Mouse (Mus musculus): ENCODE measurements around the gene Nrl.

Nrl gene

DNA sequence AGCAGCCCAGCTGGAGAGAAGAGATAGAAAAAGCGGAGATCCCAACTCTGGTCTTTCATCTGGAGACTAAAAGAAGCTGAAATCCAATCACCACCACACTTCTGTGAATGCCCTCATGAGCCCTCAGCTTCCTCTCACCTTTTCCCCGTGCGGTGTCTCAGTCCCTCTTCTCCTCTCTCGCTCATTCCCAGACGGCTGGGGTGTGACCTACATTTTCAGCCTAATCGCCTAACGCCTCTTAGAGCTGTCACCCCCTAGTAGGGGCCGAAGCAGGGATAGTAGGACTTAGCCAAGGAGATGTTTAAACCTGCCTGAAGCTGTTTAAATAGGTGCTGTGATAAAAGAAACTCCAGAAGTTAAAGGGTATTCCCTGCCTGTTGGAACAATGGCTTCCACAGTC is at the start of gene Nrl:
Gene Nrl, minus strand, starts transcription at position 197 of the 400 bp plus-strand sequence.
- POLR2A ChIA-PET, result interaction anchor here in 2 of 4 experiments (0.9 to 1.9 kb wide), 11 partner anchors 9 to 311 kb away, joined by 3 to 11 read pairs (median 3); partner anchors contain the start of genes A730061H03Rik (in 1 of the 2), Carmil3 (in 1 of the 2), Dcaf11 (in 1 of the 2) and Pck2 (in 1 of the 2)
- CTCF ChIA-PET, result interaction anchor here in 3 of 4 experiments (0.7 to 2.1 kb wide), 5 partner anchors 9 to 253 kb away, joined by 3 to 5 read pairs (median 4); partner anchors contain the start of gene Dhrs4 (in 1 of the 3)

DNA sequence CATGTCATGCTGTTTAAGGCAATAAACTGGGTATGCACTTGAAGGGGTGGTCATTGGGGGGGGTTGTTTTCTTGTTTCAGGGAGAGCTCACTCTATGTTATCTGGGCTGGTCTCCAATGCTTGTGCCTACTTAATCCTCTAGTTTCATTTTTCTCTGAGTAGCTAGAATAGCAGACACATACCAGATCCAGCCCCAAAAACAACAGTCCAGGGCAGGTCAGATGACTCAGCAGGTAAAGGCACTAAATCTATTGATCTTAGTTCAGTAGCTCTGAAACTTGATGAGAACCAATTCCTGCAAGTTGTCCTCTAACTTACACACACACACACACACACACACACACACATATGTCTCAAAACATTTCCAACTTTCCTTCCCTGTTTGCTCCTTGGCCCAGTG is 47.0 kb upstream of the Nrl start:
- CTCF ChIA-PET, result no interaction called here
- POLR2A ChIA-PET, result interaction anchor here in 3 of 4 experiments (0.6 to 2.8 kb wide), 6 partner anchors 11 to 1337 kb away, joined by 3 to 15 read pairs (median 6); partner anchors contain the start of genes A730061H03Rik (in 3 of the 3), Dcaf11 (in 2 of the 3), Emc9 (in 1 of the 3) and Pck2 (in 1 of the 3)

DNA sequence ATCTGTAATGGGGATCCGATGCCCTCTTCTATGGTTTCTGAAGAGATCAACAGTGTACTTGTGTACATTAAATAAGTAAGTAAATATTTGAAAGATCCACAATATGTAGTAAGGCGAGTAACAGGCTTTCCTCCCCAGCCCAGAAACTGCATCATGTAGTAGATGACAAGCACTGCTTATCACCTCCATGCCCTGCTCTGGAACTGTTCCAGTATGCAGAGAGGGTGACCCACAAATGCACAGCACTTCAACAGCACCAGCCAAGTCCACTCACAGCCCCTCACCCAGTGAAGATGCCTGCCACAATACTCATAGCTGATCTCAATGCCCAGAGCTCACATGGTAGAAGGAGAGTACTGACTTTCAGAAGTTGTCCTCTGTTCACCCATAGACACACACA is 45.8 kb upstream of the Nrl start:
- ChIA-PET POLR2A (interaction anchor here in 3 of 4 experiments (0.7 to 2.8 kb wide), 9 partner anchors 9 to 449 kb away, joined by 3 to 15 read pairs (median 4); partner anchors contain the start of genes A730061H03Rik (in 2 of the 3), Dcaf11 (in 2 of the 3), Emc9 (in 1 of the 3) and Gmpr2 (in 1 of the 3)), CTCF (interaction anchor here in 2 of 4 experiments (0.6 to 1.7 kb wide), 3 partner anchors 10 to 314 kb away, joined by 3 to 6 read pairs (median 3); partner anchors contain the start of genes A730061H03Rik (in 1 of the 2) and Khnyn (in 1 of the 2))

DNA sequence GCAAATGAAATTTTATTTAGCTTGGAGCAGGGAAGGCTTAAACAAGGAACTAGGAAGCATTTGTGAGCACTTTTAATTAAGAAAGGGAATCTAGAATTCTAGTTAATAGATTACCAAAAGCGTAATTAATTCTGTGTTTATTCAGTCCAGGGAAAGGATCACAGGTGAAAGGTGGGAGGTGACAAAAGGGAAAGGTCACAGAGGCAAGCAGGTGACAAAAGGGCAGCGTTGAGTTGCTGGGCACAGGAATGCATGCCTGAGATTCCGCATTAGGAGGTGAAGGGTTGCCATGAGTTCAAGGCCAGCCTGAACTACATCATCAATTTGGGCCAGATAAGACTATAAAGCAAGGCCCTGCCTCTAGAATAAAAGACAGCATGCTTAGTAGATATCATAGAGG is 42.7 kb upstream of the Nrl start:
- POLR2A ChIA-PET, result interaction anchor here in 2 of 4 experiments (0.8 to 8.6 kb wide), 5 partner anchors 10 to 28 kb away, joined by 3 to 92 read pairs (median 4); partner anchors contain the start of genes Psme1 (in 2 of the 2), Fitm1 (in 1 of the 2), Pck2 (in 1 of the 2) and Psme2 (in 1 of the 2)

DNA sequence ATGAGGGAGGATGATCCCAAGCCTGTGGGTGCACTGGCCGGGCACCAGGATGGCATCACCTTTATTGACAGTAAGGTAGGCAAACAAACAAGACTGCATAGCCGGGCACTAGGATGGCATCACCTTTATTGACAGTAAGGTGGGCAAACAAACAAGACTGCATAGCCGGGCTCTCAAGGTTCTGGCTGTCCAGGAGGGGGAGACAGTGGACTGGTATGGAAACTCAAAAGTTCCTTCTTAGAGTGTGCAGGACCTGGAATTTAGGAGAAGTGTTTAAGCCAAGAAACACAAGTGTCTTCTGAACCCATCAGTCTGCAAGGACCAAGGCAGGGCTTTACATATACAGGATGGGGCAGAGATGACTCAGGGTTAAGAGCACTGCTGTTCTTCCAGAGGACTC is 41.0 kb upstream of the Nrl start:
- CTCF ChIA-PET, result no interaction called here
- POLR2A ChIA-PET, result interaction anchor here in 2 of 4 experiments (1.8 to 8.6 kb wide), 3 partner anchors 12 to 26 kb away, joined by 4 to 92 read pairs (median 5); partner anchors contain the start of genes Psme1 (in 2 of the 2), Fitm1 (in 1 of the 2) and Pck2 (in 1 of the 2)

More for the DNA sequence above, 42.7 kb upstream of the Nrl start:
- CTCF ChIA-PET, result no interaction called here

DNA sequence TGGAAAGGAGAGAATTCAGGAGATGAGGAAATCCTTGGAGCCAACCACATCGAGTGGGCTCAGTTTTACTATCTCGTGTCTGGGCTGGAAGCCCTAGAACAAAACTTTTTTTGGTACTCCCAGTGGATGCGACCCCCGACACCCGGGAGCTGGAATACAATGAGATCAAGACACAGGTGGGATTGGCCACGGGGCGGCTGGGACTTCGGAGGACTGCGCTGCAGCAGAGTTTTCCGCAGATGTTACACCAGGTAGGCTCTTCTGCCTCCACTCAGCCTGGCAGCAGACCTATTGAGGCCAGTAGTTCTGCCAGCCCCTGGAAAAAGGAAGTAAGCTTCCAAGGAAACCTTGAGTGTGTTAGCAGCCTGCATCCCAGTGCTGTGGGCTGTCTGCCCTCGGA is 38.5 kb upstream of the Nrl start:
- ChIA-PET CTCF (interaction anchor here in 2 of 4 experiments (1.4 to 1.8 kb wide), 2 partner anchors 12 to 15 kb away, joined by 3 to 4 read pairs; partner anchors contain the start of gene Fitm1 (in 1 of the 2)), POLR2A (interaction anchor here in 3 of 4 experiments (0.6 to 8.6 kb wide), 8 partner anchors 9 to 141 kb away, joined by 3 to 92 read pairs (median 4); partner anchors contain the start of genes Emc9 (in 1 of the 3), Fitm1 (in 1 of the 3), Psme1 (in 1 of the 3) and Psme2 (in 1 of the 3))

DNA sequence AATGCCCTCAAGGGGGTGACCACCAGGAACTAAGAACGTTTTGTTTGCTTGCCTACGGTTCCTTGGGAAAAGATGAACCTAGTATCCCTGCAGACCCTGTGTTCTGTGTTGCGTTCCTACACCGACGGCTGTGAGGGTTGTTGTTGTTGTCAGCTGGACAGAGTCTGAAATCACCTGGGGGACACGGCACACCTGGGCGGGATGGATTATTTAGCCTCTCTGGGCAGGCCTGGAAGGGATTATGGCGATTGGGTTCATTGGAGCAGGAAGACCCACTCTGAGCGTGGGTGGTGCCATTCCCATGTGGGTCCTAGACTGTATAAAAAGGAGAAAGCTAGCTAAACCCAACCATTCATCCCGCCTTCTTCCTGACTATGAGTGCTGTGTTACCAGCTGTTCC is 37.1 kb upstream of the Nrl start:
- POLR2A ChIA-PET, result interaction anchor here in 2 of 4 experiments (0.8 to 8.6 kb wide), 13 partner anchors 9 to 312 kb away, joined by 3 to 92 read pairs (median 6); partner anchors contain the start of genes Fitm1 (in 2 of the 2), Pck2 (in 2 of the 2), Psme1 (in 2 of the 2) and Carmil3 (in 1 of the 2)
- CTCF ChIA-PET, result interaction anchor here in 1 of 4 experiments (1.4 kb wide), 1 partner anchor 17 kb away, joined by 3 read pairs; no protein-coding TSS in a partner anchor

DNA sequence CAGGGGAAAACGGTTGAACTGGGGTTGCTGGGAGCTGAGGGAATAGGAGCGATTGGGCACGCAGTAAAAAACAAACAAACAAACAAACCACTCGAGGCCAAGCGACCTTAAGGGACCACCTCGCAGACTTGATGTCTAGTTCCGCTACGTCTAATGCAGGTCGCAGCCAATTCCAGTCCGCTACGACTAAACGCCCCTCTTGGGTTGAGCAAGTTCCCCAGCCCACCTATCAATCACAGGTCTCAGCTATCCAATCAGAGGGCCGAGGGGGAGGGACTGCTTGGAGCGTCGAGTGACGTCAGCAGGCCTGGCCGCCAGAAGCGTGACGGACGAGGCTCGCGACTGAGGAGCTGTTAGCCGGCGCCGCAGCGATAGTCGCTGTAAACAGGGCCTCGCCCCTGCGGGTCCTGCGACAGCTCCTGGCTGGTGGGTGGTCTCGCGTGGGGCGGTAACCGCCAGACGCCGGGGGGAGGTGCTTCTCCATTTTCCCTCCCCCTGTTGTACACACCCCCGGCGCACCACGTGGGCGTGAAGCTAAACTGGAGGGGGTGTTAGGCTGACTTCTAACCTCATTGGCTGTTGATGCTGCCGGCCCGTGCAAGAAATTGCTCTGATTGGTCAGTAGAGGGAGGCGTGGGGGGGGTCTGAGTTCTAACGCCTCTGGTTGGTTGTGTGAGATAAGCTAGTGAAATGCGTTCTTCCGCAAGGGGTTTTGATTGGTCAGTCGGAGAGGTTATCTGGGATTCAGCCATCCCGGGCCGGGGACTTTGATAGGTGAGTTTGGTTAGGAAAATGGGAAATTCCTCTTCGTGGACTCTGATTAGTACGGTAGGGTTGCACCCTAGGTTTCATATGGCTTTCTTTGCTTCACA is 35.7 kb upstream of the Nrl start, which contains the start of gene A730061H03Rik:
Gene A730061H03Rik, minus strand, starts transcription at position 205 of the 872 bp plus-strand sequence.
- CTCF ChIA-PET, result interaction anchor here (0.5 to 2.3 kb wide), 39 partner anchors 9 to 545 kb away, joined by 3 to 18 read pairs (median 4); partner anchors contain the start of genes Psme1 (in 2 of the 4), Rabggta (in 2 of the 4), Dhrs1 (in 1 of the 4) and Dhrs4 (in 1 of the 4)
- POLR2A ChIA-PET, result interaction anchor here (0.5 to 8.6 kb wide), 113 partner anchors 9 to 634 kb away, joined by 3 to 92 read pairs (median 5); partner anchors contain the start of genes Psme1 (in 4 of the 4), Emc9 (in 3 of the 4), Gmpr2 (in 3 of the 4) and Nedd8 (in 3 of the 4)

DNA sequence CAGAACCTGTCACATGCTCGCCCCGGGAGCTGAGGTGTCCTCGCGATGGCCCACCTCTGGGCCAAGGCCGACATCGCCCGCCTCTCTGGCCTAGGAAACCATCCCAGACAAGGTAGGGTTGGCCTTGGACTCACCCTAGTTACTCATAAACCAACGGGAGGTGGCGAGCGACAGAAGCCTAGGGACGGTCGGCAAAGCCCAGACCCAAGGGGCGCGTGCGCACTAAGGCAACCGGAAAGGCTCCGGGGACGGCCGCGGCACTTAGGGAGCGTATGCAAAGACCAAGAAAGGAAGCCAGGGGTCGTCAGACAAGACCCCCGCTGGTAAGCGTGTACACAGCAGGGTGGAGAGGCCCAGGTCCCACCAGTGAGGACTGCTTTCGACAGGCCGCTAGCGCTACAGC is 35.0 kb upstream of the Nrl start, which contains the start of gene Dcaf11:
Gene Dcaf11, plus strand, starts transcription at position 208 of the 403 bp plus-strand sequence.
- ChIA-PET POLR2A (interaction anchor here (0.5 to 8.6 kb wide), 92 partner anchors 8 to 633 kb away, joined by 3 to 92 read pairs (median 6); partner anchors contain the start of genes Psme1 (in 4 of the 4), Emc9 (in 3 of the 4), Pck2 (in 3 of the 4) and Psme2 (in 3 of the 4)), CTCF (interaction anchor here in 3 of 4 experiments (0.7 to 3.5 kb wide), 26 partner anchors 8 to 545 kb away, joined by 3 to 18 read pairs (median 6); partner anchors contain the start of genes Dhrs4 (in 1 of the 3), Emc9 (in 1 of the 3), Ngdn (in 1 of the 3) and Pck2 (in 1 of the 3))

DNA sequence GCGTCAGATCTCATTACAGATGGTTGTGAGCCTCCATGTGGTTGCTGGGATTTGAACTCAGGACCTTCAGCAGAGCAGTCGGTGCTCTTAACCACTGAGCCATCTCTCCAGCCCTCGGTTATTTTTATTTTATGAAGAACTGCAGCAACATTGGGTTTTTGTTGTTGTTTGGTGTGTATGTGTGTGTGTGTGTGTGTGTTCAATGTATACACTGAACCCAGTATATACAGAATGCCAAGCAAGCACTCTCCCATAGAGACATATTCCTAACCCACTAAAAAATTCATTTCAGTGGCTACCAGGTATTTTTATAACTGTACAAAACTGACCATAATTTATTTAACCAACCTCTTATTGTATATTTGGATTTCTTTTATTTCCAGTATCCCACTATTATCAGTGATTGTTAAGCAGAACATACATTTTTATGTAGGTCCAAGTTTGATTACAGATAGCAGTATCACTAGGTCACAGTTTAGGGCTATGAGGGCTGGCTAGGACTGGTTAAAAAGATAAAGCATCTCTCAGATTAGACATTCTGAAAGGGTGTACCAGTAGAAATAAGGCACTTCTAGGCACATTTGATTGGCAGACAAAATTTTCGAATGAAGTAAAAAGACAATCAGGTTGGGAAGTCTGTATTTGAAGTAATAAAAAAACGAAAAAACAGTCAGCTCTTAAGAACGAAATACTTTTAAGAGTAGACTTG is 34.1 kb upstream of the Nrl start:
- POLR2A ChIA-PET, result interaction anchor here in 3 of 4 experiments (0.7 to 8.6 kb wide), 32 partner anchors 8 to 481 kb away, joined by 3 to 92 read pairs (median 16); partner anchors contain the start of genes Pck2 (in 3 of the 3), Psme1 (in 3 of the 3), Psme2 (in 3 of the 3) and Rnf31 (in 3 of the 3)
- CTCF ChIA-PET, result interaction anchor here in 3 of 4 experiments (0.5 to 3.5 kb wide), 9 partner anchors 17 to 203 kb away, joined by 3 to 18 read pairs (median 5); partner anchors contain the start of genes Dhrs4 (in 1 of the 3), Ltb4r2 (in 1 of the 3), Pck2 (in 1 of the 3) and Psme2 (in 1 of the 3)

DNA sequence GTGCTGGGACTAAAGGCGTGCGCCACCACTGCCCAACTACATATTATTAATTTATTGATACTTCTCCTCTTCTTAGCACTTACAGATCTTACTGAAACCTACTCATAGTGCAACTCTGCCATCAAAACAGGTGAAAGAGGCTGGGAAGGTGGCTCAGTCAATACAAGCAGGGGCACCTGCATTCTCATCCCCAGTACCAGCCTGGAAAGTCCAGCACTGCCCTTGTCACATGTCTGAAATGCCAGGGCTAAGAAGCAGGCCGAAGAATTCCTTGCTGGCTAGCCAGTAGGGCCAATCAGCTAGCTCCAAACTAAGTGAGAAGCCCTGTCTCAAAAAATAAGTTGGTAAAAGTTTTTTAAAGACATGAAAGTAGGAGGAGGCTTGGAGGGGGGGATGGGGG is 32.8 kb upstream of the Nrl start:
- POLR2A ChIA-PET, result interaction anchor here in 3 of 4 experiments (0.6 to 6.5 kb wide), 18 partner anchors 9 to 480 kb away, joined by 3 to 96 read pairs (median 4); partner anchors contain the start of genes Pck2 (in 2 of the 3), Dhrs4 (in 1 of the 3), Psme2 (in 1 of the 3) and Rnf31 (in 1 of the 3)
- CTCF ChIA-PET, result interaction anchor here in 3 of 4 experiments (0.5 to 3.5 kb wide), 13 partner anchors 11 to 460 kb away, joined by 3 to 17 read pairs (median 4); partner anchors contain the start of genes Psme2 (in 2 of the 3), Rnf31 (in 2 of the 3), Dhrs4 (in 1 of the 3) and Emc9 (in 1 of the 3)

DNA sequence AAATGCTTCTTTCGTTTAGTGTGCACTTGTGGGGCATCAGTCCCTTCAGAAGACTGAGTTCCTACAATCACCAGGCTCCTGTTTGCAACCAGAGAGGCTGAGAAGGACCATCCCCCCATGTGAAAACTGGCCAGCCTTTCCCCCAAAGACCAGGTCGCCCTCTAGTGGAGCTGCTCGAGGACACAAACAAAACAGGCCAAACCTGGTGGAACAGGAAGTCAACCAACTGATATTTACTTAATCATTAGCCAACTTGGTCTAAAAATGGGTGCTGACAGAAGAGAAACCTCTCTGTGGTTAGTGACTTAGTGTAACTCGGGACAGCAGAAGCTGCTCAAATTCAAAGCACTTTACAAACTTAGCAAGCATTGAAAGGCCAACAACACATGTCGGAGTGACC is 32.2 kb upstream of the Nrl start:
- ChIA-PET CTCF (interaction anchor here in 3 of 4 experiments (0.6 to 3.5 kb wide), 15 partner anchors 9 to 478 kb away, joined by 3 to 17 read pairs (median 4); partner anchors contain the start of genes Psme2 (in 2 of the 3), Rnf31 (in 2 of the 3), Dhrs4 (in 1 of the 3) and Nfatc4 (in 1 of the 3)), POLR2A (interaction anchor here in 3 of 4 experiments (0.6 to 6.5 kb wide), 18 partner anchors 8 to 676 kb away, joined by 3 to 96 read pairs (median 4); partner anchors contain the start of genes Pck2 (in 2 of the 3), Dhrs4 (in 1 of the 3), Fitm1 (in 1 of the 3) and Tgm1 (in 1 of the 3))

DNA sequence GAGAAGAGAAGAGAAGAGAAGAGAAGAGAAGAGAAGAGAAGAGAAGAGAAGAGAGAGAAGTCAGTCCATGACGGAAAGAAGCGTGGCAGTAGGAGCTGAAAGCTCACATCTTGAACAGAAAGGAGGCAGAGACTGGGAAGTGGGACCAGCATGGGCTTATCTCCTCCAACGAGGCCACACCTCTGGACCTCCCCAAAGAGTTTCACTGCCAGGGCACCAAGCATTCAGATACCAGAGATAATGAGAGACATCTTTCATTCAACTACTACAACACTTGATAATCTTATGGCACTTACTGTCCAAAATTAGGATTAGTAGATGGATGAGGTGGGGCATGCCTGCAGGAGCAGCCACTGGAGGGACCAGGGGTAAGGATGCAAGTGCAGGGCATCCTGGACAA is 31.0 kb upstream of the Nrl start:
- ChIA-PET POLR2A (interaction anchor here in 3 of 4 experiments (0.7 to 6.5 kb wide), 10 partner anchors 9 to 268 kb away, joined by 3 to 96 read pairs (median 4); partner anchors contain the start of genes Pck2 (in 2 of the 3), Psme2 (in 1 of the 3) and Rnf31 (in 1 of the 3)), CTCF (interaction anchor here in 3 of 4 experiments (0.5 to 2.1 kb wide), 9 partner anchors 9 to 268 kb away, joined by 3 to 17 read pairs (median 4); partner anchors contain the start of genes Emc9 (in 1 of the 3), Nfatc4 (in 1 of the 3), Pck2 (in 1 of the 3) and Psme2 (in 1 of the 3))

DNA sequence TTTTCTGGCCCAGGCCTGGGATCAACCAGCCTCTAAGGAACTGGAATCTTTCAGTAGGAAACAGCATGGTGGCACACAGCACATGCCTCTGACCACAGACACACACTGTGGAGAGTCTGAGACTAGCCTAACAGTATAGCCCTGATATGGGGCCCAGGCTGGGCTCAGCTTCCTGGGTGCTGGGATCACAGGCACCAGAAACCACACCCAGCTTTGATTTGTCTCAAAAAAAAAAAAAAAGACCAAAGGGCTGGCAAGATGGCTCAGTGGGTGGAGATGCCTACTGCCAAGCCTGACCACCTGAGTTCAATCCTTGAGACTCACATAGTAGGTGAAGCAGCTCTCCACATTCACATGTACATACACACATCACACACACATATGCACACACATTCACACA is 29.9 kb upstream of the Nrl start:
- CTCF ChIA-PET, result interaction anchor here in 2 of 4 experiments (0.6 to 1.1 kb wide), 7 partner anchors 31 to 690 kb away, joined by 3 read pairs; partner anchors contain the start of gene Emc9 (in 1 of the 2)
- POLR2A ChIA-PET, result interaction anchor here in 2 of 4 experiments (0.6 to 6.5 kb wide), 13 partner anchors 9 to 911 kb away, joined by 3 to 96 read pairs (median 3); partner anchors contain the start of genes Pck2 (in 1 of the 2), Psme2 (in 1 of the 2) and Rnf31 (in 1 of the 2)

DNA sequence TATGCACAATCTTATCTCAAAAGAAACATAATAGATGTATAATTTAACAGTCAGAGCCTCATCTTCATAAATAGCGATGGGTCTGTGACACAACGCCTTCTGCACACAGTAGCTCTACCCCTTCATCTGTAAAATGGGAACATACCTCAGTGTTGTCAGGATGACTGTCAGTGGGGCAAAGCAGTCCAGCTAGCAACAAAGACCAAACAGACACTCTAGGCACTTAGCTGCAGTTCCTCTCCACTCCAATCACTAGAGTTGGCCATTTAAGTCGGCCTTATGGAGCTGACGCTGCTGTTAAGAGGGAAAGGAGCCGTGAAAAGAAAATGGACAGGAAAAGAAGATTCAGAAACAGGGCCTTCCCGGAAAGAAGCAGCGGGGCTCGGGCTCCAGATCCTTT is 27.0 kb upstream of the Nrl start:
- ChIA-PET POLR2A (interaction anchor here in 3 of 4 experiments (0.6 to 6.5 kb wide), 31 partner anchors 8 to 1359 kb away, joined by 3 to 96 read pairs (median 3); partner anchors contain the start of genes A730061H03Rik (in 3 of the 3), Dcaf11 (in 3 of the 3), Pck2 (in 3 of the 3) and Psme2 (in 3 of the 3)), CTCF (interaction anchor here in 2 of 4 experiments (0.9 to 1.8 kb wide), 6 partner anchors 9 to 192 kb away, joined by 3 to 9 read pairs (median 4); partner anchors contain the start of genes A730061H03Rik (in 1 of the 2) and Psme1 (in 1 of the 2))
